Mouse (Mus musculus) neural tube, embryonic 13.5 days (tissue): ENCODE measurements at regions not wholly inside any gene's neighbourhood (a gene's known extent, or its start where the extent isn't known, plus 50 kb on each side); places are given as distances from the start of the nearest gene placed in this dataset.

Source experiments
- ATAC-seq: fragments of 200-750 bp; cut with Nextera tagmentation; 2 replicates; pipeline ENCODE4 v1.8.0; 2017; ENCODE audit warnings: low read depth, mild to moderate bottlenecking, moderate TSS enrichment, moderate library complexity
- H3K27ac ChIP-seq: fragments of 300-500 bp; sonication (generic); replicated peaks from 2 replicates; pipeline ENCODE4 v1.5.1; 2015; ENCODE audit warnings: moderate library complexity, mild to moderate bottlenecking, inconsistent platforms
- H3K27me3 ChIP-seq: fragments of 300-500 bp; sonication (generic); 2 replicates; pipeline ENCODE4 v1.6.1; 2015; ENCODE audit warnings: mild to moderate bottlenecking, inconsistent platforms
- H3K36me3 ChIP-seq: fragments of 300-500 bp; sonication (generic); 2 replicates; pipeline ENCODE4 v1.6.1; 2015; ENCODE audit warnings: mild to moderate bottlenecking, inconsistent platforms
- H3K4me1 ChIP-seq: fragments of 300-500 bp; sonication (generic); replicated peaks from 2 replicates; pipeline ENCODE4 v1.6.1; 2015; ENCODE audit warnings: inconsistent platforms
- H3K4me2 ChIP-seq: fragments of 300-500 bp; sonication (generic); 2 replicates; pipeline ENCODE4 v1.6.1; 2015; ENCODE audit warnings: inconsistent platforms, mild to moderate bottlenecking, moderate library complexity
- H3K4me3 ChIP-seq: fragments of 300-500 bp; sonication (generic); 2 replicates; pipeline ENCODE4 v1.5.1; 2015; ENCODE audit warnings: mild to moderate bottlenecking, inconsistent platforms
- H3K9ac ChIP-seq: fragments of 300-500 bp; sonication (generic); 2 replicates; pipeline ENCODE4 v1.6.1; 2015; ENCODE audit warnings: moderate library complexity, mild to moderate bottlenecking, inconsistent platforms
- H3K9me3 ChIP-seq: fragments of 300-500 bp; sonication (generic); 2 replicates; pipeline ENCODE4 v1.6.1; 2016; ENCODE audit warnings: inconsistent platforms
- WGBS: fragments of 180-500 bp; shearing (Covaris S2); methylation state at CpG from one replicate; pipeline ENCODE4 v1.1.7; 2015; 5-methylcytosine and 5-hydroxymethylcytosine counted together

GRCm38 (mm10) chr2:80998296-80998695 lies 381.3 kb downstream of the Nup35 start:
- Histone ChIP-seq H3K9me3 (no peaks in the 10 kb centered on the region), H3K27ac (no peak overlapping the region), H3K36me3 (no peaks in the 10 kb centered on the region), H3K4me3 (no peak overlapping the region), H3K9ac (no peak overlapping the region), H3K4me2 (no peak overlapping the region), H3K27me3 (no peaks in the 10 kb centered on the region), H3K4me1 (no peaks in the 10 kb centered on the region)
- 90% methylated on average over 1 of the region's 1 CpGs for WGBS
- no peak for ATAC-seq

GRCm38 (mm10) chr2:81007071-81007470 lies 390.0 kb downstream of the Nup35 start:
- no peak overlapping the region for H3K4me2 ChIP-seq
- no peaks in the 10 kb centered on the region for H3K9me3 ChIP-seq
- no peaks in the 10 kb centered on the region for H3K4me1 ChIP-seq
- H3K9ac ChIP-seq, result no peak overlapping the region
- H3K27ac ChIP-seq, result no peak overlapping the region
- H3K36me3 ChIP-seq, result no peaks in the 10 kb centered on the region
- no peak for ATAC-seq
- no peaks in the 10 kb centered on the region for H3K27me3 ChIP-seq
- no peak overlapping the region for H3K4me3 ChIP-seq
- WGBS, result 78% methylated on average over 11 of the region's 11 CpGs

- Histone ChIP-seq H3K4me3 (no peak overlapping the region), H3K9me3 (peaks cover 8% of the 10 kb centered on the region)
- 85% methylated on average over 3 of the region's 3 CpGs for WGBS
Observed at GRCm38 (mm10) chr2:81023620-81024019, 406.6 kb downstream of the Nup35 start.

More at GRCm38 (mm10) chr2:81023620-81024019, 406.6 kb downstream of the Nup35 start:
- ATAC-seq, result no peak
- Histone ChIP-seq H3K36me3 (no peaks in the 10 kb centered on the region), H3K4me1 (no peaks in the 10 kb centered on the region), H3K9ac (no peak overlapping the region), H3K27me3 (no peaks in the 10 kb centered on the region), H3K4me2 (no peak overlapping the region), H3K27ac (no peak overlapping the region)
